Mouse (Mus musculus): Measurements from ENCODE around the gene Gm28308.

The Gm28308 gene

GRCm38 (mm10) chr6:52221337-52221992 is 8.3 kb upstream of the Gm28308 start, which contains the start of gene Hoxa7:
TSS of gene Hoxa7 (minus strand) at chr6:52221854.
- in situ Hi-C loops (cut with MboI, MseI) = loop anchor here (5.0 to 10.0 kb wide), 3 partner anchors 357 to 624 kb away; no protein-coding TSS in a partner anchor

- in situ Hi-C loops (cut with MboI, MseI) = loop anchor here (5.0 to 10.0 kb wide), 3 partner anchors 356 to 624 kb away; no protein-coding TSS in a partner anchor
Measured at GRCm38 (mm10) chr6:52220865-52221310, 7.7 kb upstream of the Gm28308 start.

GRCm38 (mm10) chr6:52220003-52220864 is 7.1 kb upstream of the Gm28308 start:
- in situ Hi-C loops (cut with MboI, MseI) = loop anchor here (5.0 to 10.0 kb wide), 3 partner anchors 355 to 623 kb away; no protein-coding TSS in a partner anchor

- in situ Hi-C loops (cut with MboI, MseI) = loop anchor here (5.0 kb wide), 1 partner anchor 33 kb away; no protein-coding TSS in a partner anchor
Measured at GRCm38 (mm10) chr6:52219234-52219942, 6.2 kb upstream of the Gm28308 start.

- in situ Hi-C loops (cut with MboI, MseI) = loop anchor here (5.0 kb wide), 1 partner anchor 34 kb away; no protein-coding TSS in a partner anchor
Measured at GRCm38 (mm10) chr6:52218643-52219215, 5.6 kb upstream of the Gm28308 start.

GRCm38 (mm10) chr6:52217895-52218642 is 4.9 kb upstream of the Gm28308 start:
- in situ Hi-C loops (cut with MboI, MseI) = loop anchor here (5.0 kb wide), 1 partner anchor 34 kb away; no protein-coding TSS in a partner anchor

GRCm38 (mm10) chr6:52217459-52217768 is 4.3 kb upstream of the Gm28308 start:
- in situ Hi-C loops (cut with MboI, MseI) = loop anchor here (5.0 kb wide), 1 partner anchor 35 kb away; no protein-coding TSS in a partner anchor

- in situ Hi-C loops (cut with MboI, MseI) = loop anchor here (5.0 kb wide), 1 partner anchor 35 kb away; no protein-coding TSS in a partner anchor
Measured at GRCm38 (mm10) chr6:52216691-52217458, 3.7 kb upstream of the Gm28308 start.

- in situ Hi-C loops (cut with MboI, MseI) = loop anchor here (5.0 kb wide), 1 partner anchor 36 kb away; no protein-coding TSS in a partner anchor
Measured at GRCm38 (mm10) chr6:52215771-52216535, 2.8 kb upstream of the Gm28308 start.

GRCm38 (mm10) chr6:52215070-52215469 is 1.9 kb upstream of the Gm28308 start:
- in situ Hi-C loops (cut with MboI, MseI) = loop anchor here (5.0 kb wide), 1 partner anchor 37 kb away; no protein-coding TSS in a partner anchor

- in situ Hi-C loops (cut with MboI, MseI) = loop anchor here (5.0 kb wide), 1 partner anchor 197 kb away; no protein-coding TSS in a partner anchor
Measured at GRCm38 (mm10) chr6:52214271-52214670, 1.1 kb upstream of the Gm28308 start.

- in situ Hi-C loops (cut with MboI, MseI) = loop anchor here (5.0 kb wide), 1 partner anchor 195 kb away; no protein-coding TSS in a partner anchor
Measured at GRCm38 (mm10) chr6:52212556-52213118, 502 bp downstream of the Gm28308 start.

GRCm38 (mm10) chr6:52211961-52212360 is 1.2 kb downstream of the Gm28308 start:
- in situ Hi-C loops (cut with MboI, MseI) = loop anchor here (5.0 kb wide), 1 partner anchor 195 kb away; no protein-coding TSS in a partner anchor

- in situ Hi-C loops (cut with MboI, MseI) = loop anchor here (5.0 kb wide), 1 partner anchor 194 kb away; no protein-coding TSS in a partner anchor
Measured at GRCm38 (mm10) chr6:52211170-52211935, 1.8 kb downstream of the Gm28308 start.

- in situ Hi-C loops (cut with MboI, MseI) = loop anchor here (5.0 kb wide), 1 partner anchor 192 kb away; no protein-coding TSS in a partner anchor
Measured at GRCm38 (mm10) chr6:52209685-52210046, 3.5 kb downstream of the Gm28308 start.

- in situ Hi-C loops (cut with MboI, MseI) = no loop called here
Measured at GRCm38 (mm10) chr6:52208868-52209684, 4.1 kb downstream of the Gm28308 start.

Data from T-helper 2 cell (primary cell).